Mouse (Mus musculus) liver, embryonic 11.5 days (tissue): ENCODE measurements around the gene B230104I21Rik. TPM values are rescaled to one million over a fixed set of nuclear protein-coding genes. Genes with fewer than 3 reads are reported as not detected.

Source experiments
- ATAC-seq: fragments of 200-750 bp; cut with Nextera tagmentation; replicated peaks from 2 replicates; pipeline ENCODE4 v1.8.0; 2017; ENCODE audit warnings: moderate number of reproducible peaks, mild to moderate bottlenecking, moderate TSS enrichment, moderate library complexity; ENCODE audit not compliant: low FRiP score
- DNase-seq: peaks from one replicate; pipeline ENCODE4 v3.0.0-alpha.2; 2017; ENCODE audit warnings: low spot score
- H3K27ac ChIP-seq: fragments of 300-500 bp; sonication (generic); 2 replicates; pipeline ENCODE4 v1.5.1; 2014; ENCODE audit warnings: mild to moderate bottlenecking, low read depth, low read length, control low read depth
- H3K27me3 ChIP-seq: fragments of 300-500 bp; sonication (generic); replicated peaks from 2 replicates; pipeline ENCODE4 v1.6.1; 2014; ENCODE audit warnings: low read length, mixed read lengths; ENCODE audit not compliant: control insufficient read depth, insufficient read depth
- H3K36me3 ChIP-seq: fragments of 300-500 bp; sonication (generic); 2 replicates; pipeline ENCODE4 v1.6.1; 2014; ENCODE audit warnings: mild to moderate bottlenecking, low read length, moderate library complexity, mixed read lengths; ENCODE audit not compliant: control insufficient read depth, insufficient read depth
- H3K4me1 ChIP-seq: fragments of 300-500 bp; sonication (generic); replicated peaks from 2 replicates; pipeline ENCODE4 v1.6.1; 2014; ENCODE audit warnings: low read length, mixed read lengths; ENCODE audit not compliant: control insufficient read depth, insufficient read depth
- H3K4me2 ChIP-seq: fragments of 300-500 bp; sonication (generic); 2 replicates; pipeline ENCODE4 v1.6.1; 2014; ENCODE audit warnings: mild to moderate bottlenecking, control low read depth, moderate library complexity
- H3K4me3 ChIP-seq: fragments of 300-500 bp; sonication (generic); 2 replicates; pipeline ENCODE4 v1.5.1; 2014; ENCODE audit warnings: low read depth, low read length, control low read depth
- H3K9ac ChIP-seq: fragments of 300-500 bp; sonication (generic); 2 replicates; pipeline ENCODE4 v1.6.1; 2014; ENCODE audit warnings: low read depth, low read length, control low read depth
- H3K9me3 ChIP-seq: fragments of 300-500 bp; sonication (generic); 2 replicates; pipeline ENCODE4 v1.6.1; 2016; ENCODE audit warnings: low read length, inconsistent platforms, mixed read lengths; ENCODE audit not compliant: control insufficient read depth
- WGBS: fragments of 180-500 bp; shearing (Covaris S2); extraction: QIAGEN DNeasy Blood & Tissue Kit; methylation state at CpG from one replicate; pipeline ENCODE4 v1.1.7; 2014; 5-methylcytosine and 5-hydroxymethylcytosine counted together
- polyA plus RNA-seq: library from polyadenylated mRNA; unstranded; fragments of >200 nt; fragmentation: Nextera tagmentation; extraction: Ambion mirVana; gene quantifications from 2 replicates; pipeline ENCODE4 v1.2.1, GENCODE M21; 2014

B230104I21Rik gene
- polyA plus RNA-seq, 1 experiment from 2014 or later = not detected

- no peak overlapping the region for H3K27ac ChIP-seq
- DNase-seq (no peak), ATAC-seq (no peak)
- 49% methylated on average over 11 of the region's 11 CpGs for WGBS
- no peaks in the 10 kb centered on the region for H3K9me3 ChIP-seq
- no peak overlapping the region for H3K4me2 ChIP-seq
- no peaks in the 10 kb centered on the region for H3K4me1 ChIP-seq
- H3K27me3 ChIP-seq = no peaks in the 10 kb centered on the region; the same call in 1 of the 2 replicates
- no peak overlapping the region for H3K9ac ChIP-seq
- no peak overlapping the region for H3K4me3 ChIP-seq
- no peaks in the 10 kb centered on the region for H3K36me3 ChIP-seq
Measured at GRCm38 (mm10) chr4:154358816-154359215, 22.9 kb downstream of the B230104I21Rik start.

- no peak overlapping the region for H3K4me3 ChIP-seq
- DNase-seq (no peak), ATAC-seq (no peak)
- no peaks in the 10 kb centered on the region for H3K9me3 ChIP-seq
- H3K27me3 ChIP-seq = no peaks in the 10 kb centered on the region
- H3K36me3 ChIP-seq = no peaks in the 10 kb centered on the region
- no peak overlapping the region for H3K27ac ChIP-seq
- H3K9ac ChIP-seq = no peak overlapping the region
- no peaks in the 10 kb centered on the region for H3K4me1 ChIP-seq
- 68% methylated on average over 9 of the region's 9 CpGs for WGBS
- H3K4me2 ChIP-seq = no peak overlapping the region
Measured at GRCm38 (mm10) chr4:154359762-154360300, 23.9 kb downstream of the B230104I21Rik start.

GRCm38 (mm10) chr4:154360441-154360840, 24.5 kb downstream of the B230104I21Rik start:
- no peaks in the 10 kb centered on the region for H3K27me3 ChIP-seq
- H3K4me1 ChIP-seq = no peaks in the 10 kb centered on the region
- WGBS = 75% methylated on average over 6 of the region's 7 CpGs
- H3K36me3 ChIP-seq = no peaks in the 10 kb centered on the region
- H3K4me3 ChIP-seq = no peak overlapping the region
- no peaks in the 10 kb centered on the region for H3K9me3 ChIP-seq
- H3K27ac ChIP-seq = no peak overlapping the region
- H3K9ac ChIP-seq = no peak overlapping the region
- no peak for ATAC-seq
- DNase-seq = no peak
- H3K4me2 ChIP-seq = no peak overlapping the region

- no peak overlapping the region for H3K4me3 ChIP-seq
- 82% methylated on average over 3 of the region's 3 CpGs for WGBS
- ATAC-seq = no peak
- no peaks in the 10 kb centered on the region for H3K9me3 ChIP-seq
- no peaks in the 10 kb centered on the region for H3K4me1 ChIP-seq
- DNase-seq = no peak
- no peak overlapping the region for H3K9ac ChIP-seq
- H3K36me3 ChIP-seq = no peaks in the 10 kb centered on the region
- no peaks in the 10 kb centered on the region for H3K27me3 ChIP-seq
- H3K27ac ChIP-seq = no peak overlapping the region
- H3K4me2 ChIP-seq = no peak overlapping the region
Measured at GRCm38 (mm10) chr4:154360850-154361249, 24.9 kb downstream of the B230104I21Rik start.

GRCm38 (mm10) chr4:154364752-154365151, 28.8 kb downstream of the B230104I21Rik start:
- WGBS = 85% methylated on average over 2 of the region's 2 CpGs
- no peaks in the 10 kb centered on the region for H3K4me1 ChIP-seq
- DNase-seq (no peak), ATAC-seq (no peak)
- H3K4me2 ChIP-seq = no peak overlapping the region
- no peak overlapping the region for H3K4me3 ChIP-seq
- H3K36me3 ChIP-seq = no peaks in the 10 kb centered on the region
- no peaks in the 10 kb centered on the region for H3K9me3 ChIP-seq
- H3K27me3 ChIP-seq = no peaks in the 10 kb centered on the region
- H3K27ac ChIP-seq = no peak overlapping the region
- H3K9ac ChIP-seq = no peak overlapping the region

- H3K4me1 ChIP-seq = no peaks in the 10 kb centered on the region
- no peak overlapping the region for H3K27ac ChIP-seq
- H3K36me3 ChIP-seq = no peaks in the 10 kb centered on the region
- no peaks in the 10 kb centered on the region for H3K9me3 ChIP-seq
- ATAC-seq = no peak
- DNase-seq = no peak
- WGBS = 70% methylated on average over 6 of the region's 6 CpGs
- no peak overlapping the region for H3K4me2 ChIP-seq
- H3K9ac ChIP-seq = no peak overlapping the region
- H3K27me3 ChIP-seq = no peaks in the 10 kb centered on the region
- no peak overlapping the region for H3K4me3 ChIP-seq
Measured at GRCm38 (mm10) chr4:154366836-154367235, 30.9 kb downstream of the B230104I21Rik start.

- no peak for DNase-seq
- no peak for ATAC-seq
- Histone ChIP-seq H3K27me3 (no peaks in the 10 kb centered on the region), H3K9me3 (no peaks in the 10 kb centered on the region), H3K27ac (no peak overlapping the region), H3K4me1 (no peaks in the 10 kb centered on the region), H3K36me3 (no peaks in the 10 kb centered on the region), H3K9ac (no peak overlapping the region), H3K4me3 (no peak overlapping the region), H3K4me2 (no peak overlapping the region)
- WGBS = 66% methylated on average over 5 of the region's 5 CpGs
Measured at GRCm38 (mm10) chr4:154369089-154369488, 33.2 kb downstream of the B230104I21Rik start.

- ATAC-seq (no peak), DNase-seq (no peak)
- Histone ChIP-seq H3K9me3 (no peaks in the 10 kb centered on the region), H3K4me2 (no peak overlapping the region), H3K4me1 (no peaks in the 10 kb centered on the region), H3K4me3 (no peak overlapping the region), H3K9ac (no peak overlapping the region), H3K27me3 (no peaks in the 10 kb centered on the region), H3K36me3 (no peaks in the 10 kb centered on the region), H3K27ac (no peak overlapping the region)
- 81% methylated on average over 8 of the region's 8 CpGs for WGBS
Measured at GRCm38 (mm10) chr4:154370841-154371240, 34.9 kb downstream of the B230104I21Rik start.

- Histone ChIP-seq H3K4me2 (no peak overlapping the region), H3K9ac (no peak overlapping the region), H3K9me3 (no peaks in the 10 kb centered on the region), H3K27me3 (no peaks in the 10 kb centered on the region), H3K27ac (no peak overlapping the region), H3K4me1 (no peaks in the 10 kb centered on the region), H3K36me3 (no peaks in the 10 kb centered on the region), H3K4me3 (no peak overlapping the region)
- no peak for DNase-seq
- ATAC-seq = no peak
- WGBS = 70% methylated on average over 13 of the region's 13 CpGs
Measured at GRCm38 (mm10) chr4:154371542-154372247, 35.8 kb downstream of the B230104I21Rik start.
